Mouse (Mus musculus) cerebral cortex, adult 2 months (tissue): Measurements from ENCODE around the gene Sox10.

Experiments
- WGBS: fragments of 180-500 bp; shearing (Covaris S2); methylation state at CpG from one replicate; pipeline ENCODE4 v1.1.7; 2018; 5-methylcytosine and 5-hydroxymethylcytosine counted together

The Sox10 gene

GRCm38 (mm10) chr15:79165140-79165539 is at the start of gene Sox10:
Gene Sox10, minus strand, starts transcription at chr15:79165240.
- 65% methylated on average over 5 of the region's 5 CpGs for WGBS

GRCm38 (mm10) chr15:79213591-79213990 is 48.6 kb upstream of the Sox10 start:
- 66% methylated on average over 6 of the region's 6 CpGs for WGBS

DNA sequence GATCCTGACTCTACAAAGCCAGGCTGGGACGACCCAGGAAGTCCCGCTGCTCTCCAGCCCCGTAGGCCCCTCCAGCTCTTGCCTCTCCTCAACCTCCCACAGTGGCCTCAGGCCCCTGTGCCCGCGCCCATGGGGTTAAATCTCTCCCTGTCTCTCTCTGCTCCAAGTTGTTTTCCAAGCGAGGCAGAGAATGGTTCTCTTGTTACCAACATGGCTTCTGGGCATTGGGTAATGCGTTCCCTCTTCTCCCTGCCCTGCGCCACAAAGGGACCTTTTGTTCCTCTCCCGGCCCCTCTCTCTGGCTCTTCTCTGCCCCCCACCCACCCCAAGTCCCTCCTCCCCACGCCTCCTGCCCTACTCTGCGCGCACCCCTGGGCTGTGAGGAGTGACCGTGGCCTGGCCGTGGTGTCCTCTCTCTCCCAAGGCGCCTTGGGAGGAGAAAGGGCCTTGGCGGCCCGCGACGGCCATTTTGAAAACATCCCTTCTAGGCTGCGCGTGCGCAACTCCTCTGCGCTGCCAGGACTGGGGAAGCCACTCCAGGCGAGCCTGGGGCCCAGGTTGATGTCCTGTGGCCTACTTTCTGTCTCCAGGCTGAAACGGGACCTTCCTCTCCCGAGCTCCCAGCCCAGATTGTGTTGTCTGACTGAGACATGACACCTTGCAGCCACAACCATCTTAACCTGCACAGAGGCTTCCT is 47.9 kb upstream of the Sox10 start:
- WGBS: 82% methylated on average over 26 of the region's 26 CpGs

DNA sequence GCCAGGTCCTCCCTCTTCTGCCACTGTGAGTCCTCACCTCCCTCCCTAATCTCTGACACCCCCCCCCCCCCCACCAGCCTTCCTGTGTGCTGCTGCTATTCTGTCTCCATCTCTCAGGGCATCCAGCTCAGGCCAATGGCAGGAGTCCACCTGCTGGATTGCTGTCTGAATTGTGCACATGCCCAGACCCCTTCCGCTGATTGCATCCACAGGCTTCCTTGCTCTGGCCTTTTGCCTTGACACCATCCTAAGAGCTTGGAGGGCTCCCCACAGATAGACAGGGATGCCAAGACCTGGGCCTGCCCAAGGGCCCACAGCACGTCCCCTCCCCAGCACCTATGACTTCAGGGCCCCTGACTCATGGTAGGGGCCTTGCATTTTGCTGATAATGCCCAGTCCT is 45.3 kb upstream of the Sox10 start:
- WGBS: 74% methylated on average over 2 of the region's 2 CpGs

- 67% methylated on average over 27 of the region's 27 CpGs for WGBS
These were observed 43.9 kb upstream of the Sox10 start for GRCm38 (mm10) chr15:79208758-79209439.

DNA sequence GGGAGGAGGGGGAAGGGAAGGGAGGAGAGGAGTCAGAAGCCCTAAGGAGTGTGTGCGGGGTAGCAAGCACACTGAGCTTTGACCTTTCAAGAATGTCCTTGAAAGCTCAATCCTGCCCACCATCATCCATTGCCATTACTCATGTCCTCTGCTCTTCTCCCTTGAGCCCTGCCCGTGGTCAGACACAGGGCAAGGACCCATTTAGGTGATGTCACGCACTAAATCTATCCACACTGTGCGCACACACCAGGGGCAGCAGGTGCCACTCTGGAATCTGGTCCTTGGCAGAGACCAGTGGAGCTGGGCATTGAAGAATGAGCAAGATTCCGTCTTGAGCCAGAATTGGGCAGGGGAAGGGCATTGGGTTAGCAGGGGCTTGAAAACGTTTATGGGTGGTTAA is 43.2 kb upstream of the Sox10 start:
- 79% methylated on average over 6 of the region's 6 CpGs for WGBS

GRCm38 (mm10) chr15:79202575-79202974 is 37.5 kb upstream of the Sox10 start:
- 54% methylated on average over 10 of the region's 10 CpGs for WGBS

- 14% methylated on average over 13 of the region's 13 CpGs for WGBS
These were observed 36.6 kb upstream of the Sox10 start for GRCm38 (mm10) chr15:79201491-79202150.

GRCm38 (mm10) chr15:79199390-79199976 is 34.4 kb upstream of the Sox10 start:
- 92% methylated on average over 12 of the region's 12 CpGs for WGBS

- 82% methylated on average over 8 of the region's 8 CpGs for WGBS
These were observed 30.5 kb upstream of the Sox10 start for GRCm38 (mm10) chr15:79195492-79195891.

- 70% methylated on average over 2 of the region's 2 CpGs for WGBS
These were observed 29.9 kb upstream of the Sox10 start for GRCm38 (mm10) chr15:79194946-79195345.

GRCm38 (mm10) chr15:79194048-79194447 is 29.0 kb upstream of the Sox10 start:
- 73% methylated on average over 9 of the region's 9 CpGs for WGBS

DNA sequence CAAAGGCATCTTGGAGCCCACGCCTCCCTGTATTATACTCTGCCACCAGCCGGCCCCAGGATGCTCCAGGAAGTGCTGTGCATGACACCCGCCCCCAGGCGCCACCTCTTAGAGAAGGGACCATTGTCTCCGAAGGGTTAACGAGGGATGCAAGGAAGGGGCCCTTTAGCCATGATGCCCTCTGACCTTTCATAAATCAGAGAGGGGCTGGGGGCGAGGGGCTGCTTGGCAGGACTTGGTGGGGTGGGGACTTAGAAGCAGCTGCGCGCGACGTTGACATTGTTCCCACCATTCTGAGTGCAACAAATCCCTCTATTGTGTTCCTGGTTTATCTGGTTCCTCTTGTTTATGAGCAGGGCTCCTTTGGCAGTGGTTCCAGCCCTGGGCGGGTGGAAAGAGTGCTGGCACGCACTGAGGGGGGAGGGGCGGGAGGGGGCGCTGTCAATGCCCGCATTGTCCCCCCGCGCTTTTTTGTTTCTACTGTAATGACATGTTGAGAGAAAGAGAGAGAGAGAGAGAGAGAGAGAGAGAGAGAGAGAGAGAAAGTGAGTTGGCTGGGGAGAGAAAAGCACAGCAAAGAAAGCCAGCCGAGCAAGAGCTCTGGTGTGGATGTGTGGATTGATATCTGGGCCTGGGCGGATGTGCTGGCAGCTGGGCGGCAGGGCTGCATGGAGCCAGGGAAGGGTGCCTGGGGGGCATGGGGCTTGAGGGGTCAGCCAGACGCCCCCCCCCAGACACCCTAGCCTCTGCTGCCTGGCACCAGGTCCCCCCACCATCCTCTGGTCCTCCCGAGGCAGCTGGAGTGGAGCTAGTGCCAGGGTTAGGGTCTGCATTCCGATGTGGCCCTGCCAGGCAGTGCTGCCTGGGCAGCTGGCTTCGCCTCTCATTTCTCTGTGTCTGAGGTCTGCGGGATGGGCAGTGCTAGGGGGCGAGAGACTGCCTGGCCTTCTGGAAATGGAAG is 28.1 kb upstream of the Sox10 start:
- WGBS: 22% methylated on average over 27 of the region's 27 CpGs

- 66% methylated on average over 6 of the region's 6 CpGs for WGBS
These were observed 27.4 kb upstream of the Sox10 start for GRCm38 (mm10) chr15:79192450-79192849.

DNA sequence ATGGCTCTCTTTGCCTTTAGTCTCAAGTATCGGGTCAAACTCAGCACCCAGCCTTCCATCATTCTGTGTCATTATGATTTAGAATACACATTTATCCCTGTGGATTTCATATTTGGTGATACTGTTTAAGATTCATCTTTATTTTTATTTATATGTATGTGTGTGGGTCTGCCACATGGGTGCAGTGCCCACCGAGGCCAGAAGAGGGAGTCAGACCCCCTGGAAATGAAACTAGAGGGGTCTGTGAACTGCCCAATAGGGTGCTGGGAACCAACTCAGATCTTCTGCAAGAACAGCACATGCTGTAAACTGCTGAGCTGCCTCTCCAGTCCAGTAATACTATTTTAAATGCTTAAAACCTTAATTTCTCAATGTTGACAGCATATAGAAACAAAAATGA is 26.4 kb upstream of the Sox10 start:
- WGBS: 93% methylated on average over 2 of the region's 2 CpGs

DNA sequence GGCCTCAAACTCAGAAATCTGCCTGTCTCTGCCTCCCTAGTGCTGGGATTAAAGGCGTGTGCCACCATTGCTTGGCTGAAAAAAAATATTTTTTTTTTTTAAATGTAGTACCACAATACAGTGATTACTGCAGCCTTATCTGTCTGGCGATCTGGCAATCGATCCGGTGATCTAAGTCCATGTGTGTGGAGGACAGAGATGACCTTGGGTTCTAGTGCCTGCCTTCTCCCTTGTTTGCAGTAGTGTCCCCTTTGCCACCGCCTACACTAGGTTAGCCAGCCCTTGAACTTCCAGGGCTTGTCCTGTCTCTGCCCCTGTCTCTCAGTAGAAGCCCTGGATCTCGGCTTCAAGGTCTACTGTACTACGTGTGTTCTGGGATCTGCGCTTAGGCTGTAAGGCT is 22.8 kb upstream of the Sox10 start:
- 94% methylated on average over 8 of the region's 8 CpGs for WGBS

DNA sequence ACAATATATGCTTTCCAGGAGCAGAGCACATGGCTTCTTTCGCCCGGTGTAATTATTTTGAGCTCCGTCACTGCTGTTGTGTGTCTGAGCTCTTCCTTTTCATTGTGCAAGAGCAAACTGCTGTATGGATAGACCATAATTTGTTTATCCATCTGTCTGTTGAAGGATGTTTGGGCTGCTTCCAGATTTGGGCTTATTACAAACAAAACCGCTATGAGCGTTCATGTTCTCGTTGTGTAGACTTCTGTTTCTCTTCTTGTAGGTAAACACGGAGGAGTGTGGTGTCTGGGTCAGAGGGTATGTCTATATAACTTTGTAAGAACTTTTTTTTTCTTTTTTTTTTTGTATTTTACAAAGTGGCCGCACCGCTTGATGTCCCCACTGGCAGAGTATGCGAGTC is 20.2 kb upstream of the Sox10 start:
- WGBS: 66% methylated on average over 10 of the region's 10 CpGs

GRCm38 (mm10) chr15:79176905-79177304 is 11.9 kb upstream of the Sox10 start:
- WGBS: 50% methylated on average over 6 of the region's 6 CpGs

GRCm38 (mm10) chr15:79166712-79167111 is 1.7 kb upstream of the Sox10 start:
- 70% methylated on average over 8 of the region's 8 CpGs for WGBS

DNA sequence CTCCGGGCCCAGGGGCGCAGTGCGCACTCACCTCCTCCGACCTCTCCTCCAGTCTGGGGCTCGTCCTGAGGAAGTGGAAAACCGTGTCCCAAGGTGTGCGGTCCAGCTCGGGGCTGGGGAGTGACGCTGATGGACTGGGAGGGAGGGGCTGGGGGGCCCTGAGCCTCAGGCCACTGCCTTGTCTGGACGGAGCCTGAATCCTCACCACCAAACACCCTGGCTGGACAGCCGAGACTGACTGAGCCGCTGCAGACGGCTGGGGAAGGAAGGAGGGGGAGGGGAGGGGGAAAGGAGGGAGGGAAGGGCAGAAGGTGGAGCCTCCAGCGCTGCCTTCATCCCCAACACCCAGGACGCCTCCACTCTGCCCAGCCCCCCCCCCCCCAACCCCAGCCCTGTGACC is 789 bp downstream of the Sox10 start:
- 18% methylated on average over 15 of the region's 15 CpGs for WGBS

DNA sequence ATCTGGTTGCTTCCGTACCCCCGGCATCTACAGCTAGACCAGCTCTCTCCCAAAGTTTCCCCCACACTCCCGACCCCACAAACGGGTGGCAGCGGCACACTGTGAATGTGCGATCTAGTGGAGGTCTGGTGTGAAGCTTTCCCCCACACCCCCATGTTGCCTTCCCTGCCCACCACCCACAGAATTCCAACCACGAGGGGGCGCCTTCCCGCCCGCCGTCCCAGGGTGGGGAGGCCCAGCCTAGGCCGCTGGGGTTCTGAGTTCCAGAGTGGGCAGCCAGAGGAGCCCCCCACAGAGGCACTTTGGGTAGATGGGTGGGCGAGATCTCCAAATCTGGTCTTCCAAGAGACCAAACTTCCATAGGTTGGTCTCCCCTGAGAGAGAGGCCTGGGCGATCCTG is 2.2 kb downstream of the Sox10 start:
- 40% methylated on average over 14 of the region's 14 CpGs for WGBS
